Mouse (Mus musculus) G1E (cell line): ENCODE measurements around the gene Clp1. TPM values are rescaled to one million over a fixed set of nuclear protein-coding genes. Genes with fewer than 3 reads are reported as not detected.
"Not testable (repeated sequence)": the region's sequence is repeated elsewhere in the genome, so short reads cannot be mapped to it uniquely, and the experiment has no call there.

Experiments used
- ATAC-seq: 2 replicates; pipeline ENCODE4 v1.8.0; 2016; ENCODE audit warnings: mild to moderate bottlenecking; ENCODE audit not compliant: insufficient number of reproducible peaks, poor library complexity, low FRiP score, severe bottlenecking; ENCODE audit errors: extremely low read depth
- DNase-seq: peaks from one replicate; pipeline ENCODE4 v3.0.0; 2012; ENCODE audit warnings: low spot score
- H3K27me3 ChIP-seq: 2 replicates; pipeline ENCODE4 v1.6.1; 2012; ENCODE audit warnings: mild to moderate bottlenecking, low read length, inconsistent platforms; ENCODE audit not compliant: insufficient read depth
- H3K36me3 ChIP-seq: replicated peaks from 2 replicates; pipeline ENCODE3; 2012; ENCODE audit warnings: mild to moderate bottlenecking, inconsistent platforms
- H3K4me1 ChIP-seq: 2 replicates; pipeline ENCODE4 v1.6.1; 2012; ENCODE audit warnings: low read depth, low read length, inconsistent platforms, mixed read lengths; ENCODE audit not compliant: insufficient read depth
- H3K4me3 ChIP-seq: 2 replicates; pipeline ENCODE4 v1.5.1; 2012; ENCODE audit warnings: low read depth, mild to moderate bottlenecking, inconsistent platforms, low read length, moderate library complexity, mixed read lengths
- H3K9me3 ChIP-seq: replicated peaks from 2 replicates; pipeline ENCODE4 v1.6.1; 2012; ENCODE audit warnings: inconsistent platforms
- CTCF ChIP-seq: IDR thresholded peaks from 2 replicates; pipeline ENCODE4 v1.5.1; 2012; ENCODE audit warnings: low read depth, low read length, inconsistent platforms, mixed read lengths
- GATA1 ChIP-seq: IDR thresholded peaks from 2 replicates; pipeline ENCODE4 v1.6.1; 2012; ENCODE audit warnings: borderline replicate concordance, low read length, inconsistent platforms, mixed read lengths
- GATA2 ChIP-seq: IDR thresholded peaks from 2 replicates; pipeline ENCODE4 v1.6.1; 2012; ENCODE audit warnings: low read depth, low read length, inconsistent platforms, borderline replicate concordance
- POLR2AphosphoS5 ChIP-seq: IDR thresholded peaks from 2 replicates; pipeline ENCODE4 v1.6.1; 2012; ENCODE audit warnings: low read depth, low read length, inconsistent platforms; ENCODE audit not compliant: insufficient replicate concordance
- TAL1 ChIP-seq: conservative IDR thresholded peaks from 2 replicates; pipeline ENCODE4 v1.6.1; 2012; ENCODE audit warnings: low read depth, low read length, inconsistent platforms, mixed read lengths
- polyA plus RNA-seq: library from polyadenylated mRNA; stranded (reverse); fragments of >175 nt; gene quantifications from 2 replicates; pipeline ENCODE4 v1.2.3, GENCODE M21; 2012
- total RNA-seq, 2 experiments: library from RNA; stranded (forward) in 1 of 2; stranded (reverse) in 1 of 2; fragments of 200-1000 nt in 1 of 2; fragments of >200 nt in 1 of 2; fragmentation: Nextera tagmentation in 1 of 2; gene quantifications; 2 replicates each; pipeline ENCODE4 v1.2.3; 2014 to 2017

Clp1 gene
- total and polyA plus RNA-seq, 3 experiments = 1.1 to 44.7 (median 30.0) TPM

- H3K27me3 ChIP-seq = peaks cover 69% of the 10 kb centered on the region
- no peak overlapping the region; the same call in 1 of the 2 replicates for H3K4me3 ChIP-seq
- H3K36me3 ChIP-seq = no peaks in the 10 kb centered on the region
- peak; percentile 15 for DNase-seq
- TF ChIP-seq TAL1 = peak; percentile 66
- TF ChIP-seq GATA2 = no peak
- no peaks in the 10 kb centered on the region for H3K9me3 ChIP-seq
- H3K4me1 ChIP-seq = peaks cover 36% of the 10 kb centered on the region
- ATAC-seq = peak; percentile 77
Observed at GRCm38 (mm10) chr2:84735346-84735920, 8.3 kb upstream of the Clp1 start.

GRCm38 (mm10) chr2:84734919-84735318, 7.8 kb upstream of the Clp1 start:
- peaks cover 40% of the 10 kb centered on the region for H3K4me1 ChIP-seq
- TF ChIP-seq CTCF = no peak
- TF ChIP-seq GATA1 = no peak
- peaks cover 64% of the 10 kb centered on the region for H3K27me3 ChIP-seq
- DNase-seq = no peak
- H3K4me3 ChIP-seq = no peak overlapping the region; the same call in 1 of the 2 replicates
- H3K36me3 ChIP-seq = no peaks in the 10 kb centered on the region
- H3K9me3 ChIP-seq = no peaks in the 10 kb centered on the region
- no peak for ATAC-seq

- H3K27me3 ChIP-seq = peaks cover 61% of the 10 kb centered on the region
- ATAC-seq (no peak), DNase-seq (no peak)
- H3K4me1 ChIP-seq = peaks cover 42% of the 10 kb centered on the region
- no peaks in the 10 kb centered on the region for H3K36me3 ChIP-seq
- TF ChIP-seq GATA2 (no peak), POLR2AphosphoS5 (no peak), GATA1 (no peak), CTCF (no peak), TAL1 (no peak)
- H3K9me3 ChIP-seq = no peaks in the 10 kb centered on the region
- H3K4me3 ChIP-seq = no peak overlapping the region
Observed at GRCm38 (mm10) chr2:84734351-84734864, 7.3 kb upstream of the Clp1 start.

- Histone ChIP-seq H3K4me3 (no peak within 1 kb of the TSS), H3K4me1 (peaks cover 42% of the 10 kb centered on the region)
- ATAC-seq = no peak
Observed at GRCm38 (mm10) chr2:84733579-84734300, 6.6 kb upstream of the Clp1 start, which contains the start of gene Ypel4. Gene Ypel4 (plus strand): TSS chr2:84734058.

GRCm38 (mm10) chr2:84732394-84732793, 5.2 kb upstream of the Clp1 start:
- peaks cover 45% of the 10 kb centered on the region for H3K27me3 ChIP-seq
- no peaks in the 10 kb centered on the region for H3K9me3 ChIP-seq
- H3K4me1 ChIP-seq = peaks cover 39% of the 10 kb centered on the region
- TF ChIP-seq TAL1 = no peak
- TF ChIP-seq GATA1 = no peak
- no peak for TF ChIP-seq CTCF
- TF ChIP-seq GATA2 = no peak
- no peak for TF ChIP-seq POLR2AphosphoS5
- no peak for DNase-seq
- no peak for ATAC-seq
- no peak overlapping the region for H3K4me3 ChIP-seq
- H3K36me3 ChIP-seq = no peaks in the 10 kb centered on the region

More at GRCm38 (mm10) chr2:84733579-84734300, 6.6 kb upstream of the Clp1 start, which contains the start of gene Ypel4:
- H3K27me3 ChIP-seq = peaks cover 57% of the 10 kb centered on the region
- DNase-seq = no peak
- no peaks in the 10 kb centered on the region for H3K36me3 ChIP-seq
- no peak for TF ChIP-seq GATA2
- no peak for TF ChIP-seq TAL1
- no peak for TF ChIP-seq CTCF
- no peak for TF ChIP-seq GATA1
- no peak for TF ChIP-seq POLR2AphosphoS5
- no peaks in the 10 kb centered on the region for H3K9me3 ChIP-seq

GRCm38 (mm10) chr2:84731206-84731605, 4.1 kb upstream of the Clp1 start:
- Histone ChIP-seq H3K27me3 (peaks cover 34% of the 10 kb centered on the region), H3K9me3 (no peaks in the 10 kb centered on the region), H3K36me3 (no peaks in the 10 kb centered on the region), H3K4me1 (peaks cover 42% of the 10 kb centered on the region), H3K4me3 (no peak overlapping the region)
- no peak for ATAC-seq
- no peak for TF ChIP-seq GATA1
- TF ChIP-seq GATA2 = no peak
- no peak for TF ChIP-seq POLR2AphosphoS5
- no peak for TF ChIP-seq TAL1
- no peak for TF ChIP-seq CTCF
- no peak for DNase-seq

- H3K36me3 ChIP-seq = peaks cover 28% of the 10 kb centered on the region
- H3K9me3 ChIP-seq, H3K27me3 ChIP-seq, DNase-seq, H3K4me3 ChIP-seq, ATAC-seq: not testable (repeated sequence)
- peaks cover 43% of the 10 kb centered on the region for H3K4me1 ChIP-seq
Observed at GRCm38 (mm10) chr2:84728191-84728590, 1.0 kb upstream of the Clp1 start.
